Mouse (Mus musculus) duodenum, adult 2 months (tissue): ENCODE data around the gene Dpy19l2. TPM values are rescaled to one million over a fixed set of nuclear protein-coding genes. Genes with fewer than 3 reads are reported as not detected.

ENCODE experiments used
- polyA plus RNA-seq: library from polyadenylated mRNA; depleted of rRNA; stranded (reverse); fragments of >200 nt; gene quantifications from 2 replicates; pipeline ENCODE4 v1.2.3, GENCODE M21; 2012; ENCODE audit warnings: low replicate concordance; rRNA removed

Gene Dpy19l2
- not detected in 2 replicates for polyA plus RNA-seq

GRCm38 (mm10) chr9:24695700-24696404 is at the start of gene Dpy19l2:
Dpy19l2 (minus strand) TSS chr9:24696293.

GRCm38 (mm10) chr9:24624896-24625295 is 71.2 kb downstream of the Dpy19l2 start, which contains the start of gene Cypt4:
Cypt4 (plus strand) TSS chr9:24625196.

Other genes with a start within 250 kb of the Dpy19l2 start
- 0.85 and 1.9 TPM in 2 replicates for gene Dpy19l1, start 193.2 kb downstream of the Dpy19l2 start, polyA plus RNA-seq
- gene Cypt4, start 71.1 kb downstream of the Dpy19l2 start, polyA plus RNA-seq: not detected in 2 replicates
- gene Tbx20, start 78.0 kb upstream of the Dpy19l2 start, polyA plus RNA-seq: not detected in 2 replicates